Mouse (Mus musculus) erythroblast, embryonic 14.5 days (primary cell): ENCODE results near the gene Haus3. TPM values are rescaled to one million over a fixed set of nuclear protein-coding genes. Genes with fewer than 3 reads are reported as not detected.

Experiments
- H3K27me3 ChIP-seq: 2 replicates; pipeline ENCODE4 v1.6.1; 2012; ENCODE audit warnings: inconsistent platforms; ENCODE audit not compliant: control insufficient read depth
- H3K36me3 ChIP-seq: 2 replicates; pipeline ENCODE4 v1.6.1; 2012; ENCODE audit warnings: mild to moderate bottlenecking, inconsistent platforms; ENCODE audit not compliant: control insufficient read depth
- H3K4me1 ChIP-seq: 2 replicates; pipeline ENCODE4 v1.6.1; 2012; ENCODE audit warnings: inconsistent platforms; ENCODE audit not compliant: control insufficient read depth
- H3K4me3 ChIP-seq: replicated peaks from 2 replicates; pipeline ENCODE3; 2012; ENCODE audit warnings: moderate library complexity, mild to moderate bottlenecking, inconsistent platforms
- H3K9me3 ChIP-seq: 2 replicates; pipeline ENCODE4 v1.6.1; 2012; ENCODE audit warnings: low read length, inconsistent platforms, mixed read lengths; ENCODE audit not compliant: control insufficient read depth
- GATA1 ChIP-seq: IDR thresholded peaks from 2 replicates; pipeline ENCODE4 v1.6.1; 2012; ENCODE audit warnings: low read length, inconsistent platforms, mixed read lengths
- TAL1 ChIP-seq: IDR thresholded peaks from 3 replicates; pipeline ENCODE4 v1.6.1; 2012; ENCODE audit warnings: low read length, inconsistent platforms, mixed read lengths
- polyA plus RNA-seq: library from polyadenylated mRNA; stranded (reverse); fragments of >175 nt; gene quantifications from 2 replicates; pipeline ENCODE4 v1.2.3, GENCODE M21; 2012

Gene Haus3
- polyA plus RNA-seq, 1 experiment = 0.11 TPM

- Histone ChIP-seq H3K9me3 (no peaks in the 10 kb centered on the region), H3K27me3 (no peaks in the 10 kb centered on the region), H3K36me3 (no peaks in the 10 kb centered on the region), H3K4me3 (no peak overlapping the region), H3K4me1 (no peaks in the 10 kb centered on the region)
- TF ChIP-seq TAL1 (no peak), GATA1 (no peak)
These were observed 32.1 kb upstream of the Haus3 start for GRCm38 (mm10) chr5:34201396-34201795.

GRCm38 (mm10) chr5:34198615-34199014 is 29.3 kb upstream of the Haus3 start:
- H3K4me1 ChIP-seq = no peaks in the 10 kb centered on the region
- H3K36me3 ChIP-seq = no peaks in the 10 kb centered on the region
- no peak overlapping the region for H3K4me3 ChIP-seq
- no peaks in the 10 kb centered on the region for H3K27me3 ChIP-seq
- TF ChIP-seq GATA1 = no peak
- no peak for TF ChIP-seq TAL1
- no peaks in the 10 kb centered on the region for H3K9me3 ChIP-seq

- H3K4me3 ChIP-seq = no peak overlapping the region
- H3K27me3 ChIP-seq = no peaks in the 10 kb centered on the region
- no peaks in the 10 kb centered on the region for H3K4me1 ChIP-seq
- H3K36me3 ChIP-seq = no peaks in the 10 kb centered on the region
- no peak for TF ChIP-seq TAL1
- no peaks in the 10 kb centered on the region for H3K9me3 ChIP-seq
These were observed 27.9 kb upstream of the Haus3 start for GRCm38 (mm10) chr5:34197243-34197642.

- Histone ChIP-seq H3K27me3 (no peaks in the 10 kb centered on the region), H3K9me3 (no peaks in the 10 kb centered on the region), H3K36me3 (no peaks in the 10 kb centered on the region), H3K4me1 (no peaks in the 10 kb centered on the region), H3K4me3 (no peak overlapping the region)
- TF ChIP-seq GATA1 = no peak
- TF ChIP-seq TAL1 = no peak
These were observed 27.1 kb upstream of the Haus3 start for GRCm38 (mm10) chr5:34196423-34196822.

- TF ChIP-seq GATA1 (no peak), TAL1 (no peak)
- no peaks in the 10 kb centered on the region for H3K36me3 ChIP-seq
- H3K4me3 ChIP-seq = no peak overlapping the region
- H3K4me1 ChIP-seq = no peaks in the 10 kb centered on the region
- H3K27me3 ChIP-seq = no peaks in the 10 kb centered on the region
- no peaks in the 10 kb centered on the region for H3K9me3 ChIP-seq
These were observed 26.5 kb upstream of the Haus3 start for GRCm38 (mm10) chr5:34195786-34196185.

GRCm38 (mm10) chr5:34194975-34195662 is 25.8 kb upstream of the Haus3 start:
- H3K4me3 ChIP-seq = no peak overlapping the region
- no peaks in the 10 kb centered on the region for H3K27me3 ChIP-seq
- TF ChIP-seq GATA1 = no peak
- TF ChIP-seq TAL1 = no peak
- H3K36me3 ChIP-seq = no peaks in the 10 kb centered on the region
- H3K4me1 ChIP-seq = no peaks in the 10 kb centered on the region
- no peaks in the 10 kb centered on the region for H3K9me3 ChIP-seq

- no peaks in the 10 kb centered on the region for H3K9me3 ChIP-seq
- no peak overlapping the region for H3K4me3 ChIP-seq
- no peaks in the 10 kb centered on the region for H3K4me1 ChIP-seq
- TF ChIP-seq GATA1 (no peak), TAL1 (no peak)
- no peaks in the 10 kb centered on the region for H3K36me3 ChIP-seq
- H3K27me3 ChIP-seq = no peaks in the 10 kb centered on the region
These were observed 25.1 kb upstream of the Haus3 start for GRCm38 (mm10) chr5:34194426-34194825.

GRCm38 (mm10) chr5:34191843-34192242 is 22.5 kb upstream of the Haus3 start:
- H3K36me3 ChIP-seq = no peaks in the 10 kb centered on the region
- H3K9me3 ChIP-seq = no peaks in the 10 kb centered on the region
- H3K27me3 ChIP-seq = no peaks in the 10 kb centered on the region
- no peak overlapping the region for H3K4me3 ChIP-seq
- peaks cover 24% of the 10 kb centered on the region for H3K4me1 ChIP-seq
- TF ChIP-seq GATA1 = no peak
- TF ChIP-seq TAL1 = no peak

- Histone ChIP-seq H3K27me3 (peaks cover 4% of the 10 kb centered on the region; the same call in 1 of the 2 replicates), H3K36me3 (no peaks in the 10 kb centered on the region), H3K9me3 (no peaks in the 10 kb centered on the region), H3K4me1 (peaks cover 32% of the 10 kb centered on the region), H3K4me3 (no peak overlapping the region)
- TF ChIP-seq TAL1 = no peak
- no peak for TF ChIP-seq GATA1
These were observed 21.7 kb upstream of the Haus3 start for GRCm38 (mm10) chr5:34191021-34191420.

- peaks cover 4% of the 10 kb centered on the region; the same call in 1 of the 2 replicates for H3K27me3 ChIP-seq
- H3K4me3 ChIP-seq = no peak overlapping the region
- no peaks in the 10 kb centered on the region for H3K36me3 ChIP-seq
- H3K9me3 ChIP-seq = no peaks in the 10 kb centered on the region
- TF ChIP-seq GATA1 (no peak), TAL1 (no peak)
- peaks cover 36% of the 10 kb centered on the region for H3K4me1 ChIP-seq
These were observed 20.2 kb upstream of the Haus3 start for GRCm38 (mm10) chr5:34189521-34189920.
